Mouse (Mus musculus) liver, embryonic 15.5 days (tissue): ENCODE results near the gene Spz1. TPM values are rescaled to one million over a fixed set of nuclear protein-coding genes. Genes with fewer than 3 reads are reported as not detected.
"Not testable (repeated sequence)": the region's sequence is repeated elsewhere in the genome, so short reads cannot be mapped to it uniquely, and the experiment has no call there.

Experiments
- ATAC-seq: fragments of 200-750 bp; cut with Nextera tagmentation; 2 replicates; pipeline ENCODE4 v1.8.0; 2017; ENCODE audit warnings: moderate number of reproducible peaks, mild to moderate bottlenecking, moderate library complexity; ENCODE audit not compliant: insufficient read depth
- H3K27ac ChIP-seq: fragments of 300-500 bp; sonication (generic); replicated peaks from 2 replicates; pipeline ENCODE4 v1.5.1; 2015; ENCODE audit warnings: mild to moderate bottlenecking, inconsistent platforms
- H3K27me3 ChIP-seq: fragments of 300-500 bp; sonication (generic); 2 replicates; pipeline ENCODE4 v1.6.1; 2015; ENCODE audit warnings: mild to moderate bottlenecking, inconsistent platforms
- H3K36me3 ChIP-seq: fragments of 300-500 bp; sonication (generic); replicated peaks from 2 replicates; pipeline ENCODE4 v1.6.1; 2015; ENCODE audit warnings: moderate library complexity, mild to moderate bottlenecking, inconsistent platforms
- H3K4me1 ChIP-seq: fragments of 300-500 bp; sonication (generic); replicated peaks from 2 replicates; pipeline ENCODE4 v1.6.1; 2015; ENCODE audit warnings: inconsistent platforms
- H3K4me2 ChIP-seq: fragments of 300-500 bp; sonication (generic); 2 replicates; pipeline ENCODE4 v1.6.1; 2015; ENCODE audit warnings: moderate library complexity, mild to moderate bottlenecking, inconsistent platforms
- H3K4me3 ChIP-seq: fragments of 300-500 bp; sonication (generic); replicated peaks from 2 replicates; pipeline ENCODE4 v1.5.1; 2015; ENCODE audit warnings: mild to moderate bottlenecking, inconsistent platforms
- H3K9ac ChIP-seq: fragments of 300-500 bp; sonication (generic); 2 replicates; pipeline ENCODE4 v1.6.1; 2015; ENCODE audit warnings: moderate library complexity, mild to moderate bottlenecking, inconsistent platforms
- H3K9me3 ChIP-seq: fragments of 300-500 bp; sonication (generic); replicated peaks from 2 replicates; pipeline ENCODE4 v1.6.1; 2016; ENCODE audit warnings: inconsistent platforms
- WGBS: fragments of 180-500 bp; shearing (Covaris S2); methylation state at CpG from one replicate; pipeline ENCODE4 v1.1.7; 2015; ENCODE audit warnings: mixed read lengths; ENCODE audit not compliant: insufficient replicate concordance; 5-methylcytosine and 5-hydroxymethylcytosine counted together
- polyA plus RNA-seq: library from polyadenylated mRNA; unstranded; fragments of >200 nt; fragmentation: Nextera tagmentation; extraction: Ambion mirVana; gene quantifications from 2 replicates; pipeline ENCODE4 v1.2.1, GENCODE M21; 2015

Spz1 gene
- not detected in 2 replicates for polyA plus RNA-seq

GRCm38 (mm10) chr13:92576072-92576471, at the start of gene Spz1:
Spz1 (minus strand) TSS chr13:92576172.
- H3K4me3 ChIP-seq, result no peak within 1 kb of the TSS
- no peak within 1 kb of the TSS for H3K9ac ChIP-seq
- no peak within 1 kb of the TSS for H3K4me2 ChIP-seq
- no peak within 1 kb of the TSS for H3K27ac ChIP-seq
- peaks cover 7% of the 10 kb centered on the region; the same call in 1 of the 2 replicates for H3K27me3 ChIP-seq
- H3K36me3 ChIP-seq, result no peaks in the 10 kb centered on the region
- no peak for ATAC-seq
- H3K9me3 ChIP-seq, result no peaks in the 10 kb centered on the region
- peaks cover 8% of the 10 kb centered on the region for H3K4me1 ChIP-seq

GRCm38 (mm10) chr13:92616459-92616858, 40.5 kb upstream of the Spz1 start:
- peaks cover 39% of the 10 kb centered on the region for H3K4me1 ChIP-seq
- H3K9me3 ChIP-seq, result no peaks in the 10 kb centered on the region
- no peak overlapping the region for H3K9ac ChIP-seq
- H3K36me3 ChIP-seq, result peaks cover 20% of the 10 kb centered on the region
- no peak overlapping the region for H3K4me3 ChIP-seq
- H3K27me3 ChIP-seq, result no peaks in the 10 kb centered on the region
- no peak overlapping the region for H3K27ac ChIP-seq
- 86% methylated on average over 8 of the region's 8 CpGs for WGBS
- no peak overlapping the region for H3K4me2 ChIP-seq
- ATAC-seq, result no peak

- Histone ChIP-seq H3K36me3 (peaks cover 20% of the 10 kb centered on the region), H3K9me3 (no peaks in the 10 kb centered on the region), H3K4me2 (no peak overlapping the region), H3K4me1 (peaks cover 40% of the 10 kb centered on the region), H3K9ac (no peak overlapping the region), H3K27me3 (no peaks in the 10 kb centered on the region), H3K4me3 (no peak overlapping the region), H3K27ac (no peak overlapping the region)
- ATAC-seq, result no peak
- 86% methylated on average over 5 of the region's 5 CpGs for WGBS
These were observed 39.2 kb upstream of the Spz1 start for GRCm38 (mm10) chr13:92615201-92615600.

- ATAC-seq, result no peak
- peak overlapping the region; percentile 87; the same call in 1 of the 2 replicates for H3K9ac ChIP-seq
- H3K4me3 ChIP-seq, result peak overlapping the region; percentile 95
- H3K9me3 ChIP-seq, result no peaks in the 10 kb centered on the region
- H3K27me3 ChIP-seq, result no peaks in the 10 kb centered on the region
- peak overlapping the region; percentile 97 for H3K4me2 ChIP-seq
- peaks cover 20% of the 10 kb centered on the region for H3K36me3 ChIP-seq
- H3K27ac ChIP-seq, result peak overlapping the region; percentile 35
- WGBS, result 71% methylated on average over 5 of the region's 5 CpGs
- peaks cover 53% of the 10 kb centered on the region for H3K4me1 ChIP-seq
These were observed 37.1 kb upstream of the Spz1 start for GRCm38 (mm10) chr13:92613094-92613493.

- WGBS, result 17% methylated on average over 7 of the region's 7 CpGs
These were observed 35.9 kb upstream of the Spz1 start for GRCm38 (mm10) chr13:92611917-92612316.

GRCm38 (mm10) chr13:92611254-92611784, 35.3 kb upstream of the Spz1 start:
- Histone ChIP-seq H3K36me3 (peaks cover 15% of the 10 kb centered on the region), H3K4me3 (peak overlapping the region; percentile 95), H3K9ac (peak overlapping the region; percentile 87), H3K27me3 (no peaks in the 10 kb centered on the region), H3K9me3 (no peaks in the 10 kb centered on the region), H3K27ac (peak overlapping the region; percentile 96), H3K4me1 (peaks cover 50% of the 10 kb centered on the region), H3K4me2 (peak overlapping the region; percentile 97)
- WGBS, result under 1% methylated on average over 43 of the region's 43 CpGs
- peak; percentile 78 for ATAC-seq

More at GRCm38 (mm10) chr13:92611917-92612316, 35.9 kb upstream of the Spz1 start:
- ATAC-seq, result no peak
- no peaks in the 10 kb centered on the region for H3K27me3 ChIP-seq
- peak overlapping the region; percentile 96 for H3K27ac ChIP-seq
- H3K36me3 ChIP-seq, result peaks cover 20% of the 10 kb centered on the region
- H3K4me3 ChIP-seq, result peak overlapping the region; percentile 95
- peaks cover 53% of the 10 kb centered on the region for H3K4me1 ChIP-seq
- no peaks in the 10 kb centered on the region for H3K9me3 ChIP-seq
- peak overlapping the region; percentile 97 for H3K4me2 ChIP-seq
- peak overlapping the region; percentile 87 for H3K9ac ChIP-seq

- Histone ChIP-seq H3K4me3 (peak within 1 kb of the TSS; percentile 95), H3K4me1 (peaks cover 47% of the 10 kb centered on the region), H3K36me3 (peaks cover 11% of the 10 kb centered on the region), H3K9ac (peak within 1 kb of the TSS; percentile 87), H3K27me3 (no peaks in the 10 kb centered on the region), H3K27ac (peak within 1 kb of the TSS; percentile 96), H3K4me2 (peak within 1 kb of the TSS; percentile 97), H3K9me3 (no peaks in the 10 kb centered on the region)
- ATAC-seq, result peak; percentile 93
- WGBS, result under 1% methylated on average over 55 of the region's 55 CpGs
These were observed 34.6 kb upstream of the Spz1 start, which contains the start of gene Serinc5 for GRCm38 (mm10) chr13:92610311-92611221. Serinc5 (plus strand) TSS chr13:92611091.

- Histone ChIP-seq H3K27me3 (no peaks in the 10 kb centered on the region), H3K4me2 (peak overlapping the region; percentile 97), H3K36me3 (peaks cover 6% of the 10 kb centered on the region; the same call in 1 of the 2 replicates), H3K27ac (peak overlapping the region; percentile 96), H3K4me1 (peaks cover 39% of the 10 kb centered on the region), H3K9ac (peak overlapping the region; percentile 87), H3K4me3 (peak overlapping the region; percentile 95), H3K9me3 (no peaks in the 10 kb centered on the region)
- ATAC-seq, result no peak
- 5% methylated on average over 13 of the region's 13 CpGs for WGBS
These were observed 33.7 kb upstream of the Spz1 start for GRCm38 (mm10) chr13:92609486-92610310.

GRCm38 (mm10) chr13:92605306-92605705, 29.3 kb upstream of the Spz1 start:
- not testable (repeated sequence) for H3K9me3 ChIP-seq, H3K36me3 ChIP-seq, H3K27ac ChIP-seq, ATAC-seq, H3K4me3 ChIP-seq, H3K27me3 ChIP-seq, H3K9ac ChIP-seq, H3K4me2 ChIP-seq
- peaks cover 14% of the 10 kb centered on the region for H3K4me1 ChIP-seq
- 69% methylated on average over 4 of the region's 4 CpGs for WGBS

- ATAC-seq, result peak; percentile 55
- peak overlapping the region; percentile 47 for H3K4me2 ChIP-seq
These were observed 19.5 kb upstream of the Spz1 start for GRCm38 (mm10) chr13:92595424-92595823.

More at GRCm38 (mm10) chr13:92595424-92595823, 19.5 kb upstream of the Spz1 start:
- peak overlapping the region; percentile 88 for H3K27ac ChIP-seq
- no peaks in the 10 kb centered on the region for H3K36me3 ChIP-seq
- H3K4me3 ChIP-seq, result no peak overlapping the region
- H3K9me3 ChIP-seq, result no peaks in the 10 kb centered on the region
- 0 out of 2 replicates have a peak overlapping the region, but pooled peaks have one; percentile 1 for H3K9ac ChIP-seq
- WGBS, result 37% methylated on average over 3 of the region's 3 CpGs
- H3K27me3 ChIP-seq, result no peaks in the 10 kb centered on the region
- peaks cover 72% of the 10 kb centered on the region for H3K4me1 ChIP-seq
